Mouse (Mus musculus) intestine, postnatal 0 days (tissue): ENCODE data around the gene 2700081O15Rik. TPM values are rescaled to one million over a fixed set of nuclear protein-coding genes. Genes with fewer than 3 reads are reported as not detected.
"Not testable (repeated sequence)": the region's sequence is repeated elsewhere in the genome, so short reads cannot be mapped to it uniquely, and the experiment has no call there.

ENCODE experiments used
- ATAC-seq: fragments of 200-750 bp; cut with Nextera tagmentation; 2 replicates; pipeline ENCODE4 v1.8.0; 2017; ENCODE audit warnings: mild to moderate bottlenecking, moderate TSS enrichment, moderate library complexity
- H3K27ac ChIP-seq: fragments of 300-500 bp; sonication (generic); 2 replicates; pipeline ENCODE4 v1.5.1; 2014; ENCODE audit warnings: mild to moderate bottlenecking, low read depth, low read length, moderate library complexity
- H3K27me3 ChIP-seq: fragments of 300-500 bp; sonication (generic); replicated peaks from 2 replicates; pipeline ENCODE4 v1.6.1; 2014; ENCODE audit warnings: low read length, mixed read lengths; ENCODE audit not compliant: control insufficient read depth, insufficient read depth
- H3K36me3 ChIP-seq: fragments of 300-500 bp; sonication (generic); 2 replicates; pipeline ENCODE4 v1.6.1; 2014; ENCODE audit warnings: mild to moderate bottlenecking, moderate library complexity; ENCODE audit not compliant: control insufficient read depth, insufficient read depth
- H3K4me1 ChIP-seq: fragments of 300-500 bp; sonication (generic); replicated peaks from 2 replicates; pipeline ENCODE4 v1.6.1; 2014; ENCODE audit warnings: antibody characterized with exemption, low read length, mixed read lengths; ENCODE audit not compliant: control insufficient read depth, insufficient read depth
- H3K4me2 ChIP-seq: fragments of 300-500 bp; sonication (generic); replicated peaks from 2 replicates; pipeline ENCODE4 v1.6.1; 2014; ENCODE audit warnings: low read depth, mild to moderate bottlenecking, moderate library complexity
- H3K4me3 ChIP-seq: fragments of 300-500 bp; sonication (generic); 2 replicates; pipeline ENCODE4 v1.5.1; 2014; ENCODE audit warnings: low read depth, low read length
- H3K9ac ChIP-seq: fragments of 300-500 bp; sonication (generic); 2 replicates; pipeline ENCODE4 v1.6.1; 2014; ENCODE audit warnings: mild to moderate bottlenecking, low read depth, low read length
- H3K9me3 ChIP-seq: fragments of 300-500 bp; sonication (generic); 2 replicates; pipeline ENCODE4 v1.6.1; 2016; ENCODE audit warnings: mixed run types; ENCODE audit not compliant: control insufficient read depth
- CTCF ChIP-seq: sonication (generic); IDR thresholded peaks from 2 replicates; pipeline ENCODE4 v1.5.1; 2016; ENCODE audit warnings: low read depth, mild to moderate bottlenecking, control low read depth, antibody characterized with exemption, moderate library complexity
- WGBS: fragments of 180-500 bp; shearing (Covaris S2); extraction: QIAGEN DNeasy Blood & Tissue Kit; methylation state at CpG from one replicate; pipeline ENCODE4 v1.1.7; 2014; 5-methylcytosine and 5-hydroxymethylcytosine counted together
- polyA plus RNA-seq: library from polyadenylated mRNA; unstranded; fragments of >200 nt; fragmentation: Nextera tagmentation; extraction: Ambion mirVana; gene quantifications from 2 replicates; pipeline ENCODE4 v1.2.1, GENCODE M21; 2015

2700081O15Rik gene
- polyA plus RNA-seq, 1 experiment from 2014 or later = 2.7 TPM

DNA sequence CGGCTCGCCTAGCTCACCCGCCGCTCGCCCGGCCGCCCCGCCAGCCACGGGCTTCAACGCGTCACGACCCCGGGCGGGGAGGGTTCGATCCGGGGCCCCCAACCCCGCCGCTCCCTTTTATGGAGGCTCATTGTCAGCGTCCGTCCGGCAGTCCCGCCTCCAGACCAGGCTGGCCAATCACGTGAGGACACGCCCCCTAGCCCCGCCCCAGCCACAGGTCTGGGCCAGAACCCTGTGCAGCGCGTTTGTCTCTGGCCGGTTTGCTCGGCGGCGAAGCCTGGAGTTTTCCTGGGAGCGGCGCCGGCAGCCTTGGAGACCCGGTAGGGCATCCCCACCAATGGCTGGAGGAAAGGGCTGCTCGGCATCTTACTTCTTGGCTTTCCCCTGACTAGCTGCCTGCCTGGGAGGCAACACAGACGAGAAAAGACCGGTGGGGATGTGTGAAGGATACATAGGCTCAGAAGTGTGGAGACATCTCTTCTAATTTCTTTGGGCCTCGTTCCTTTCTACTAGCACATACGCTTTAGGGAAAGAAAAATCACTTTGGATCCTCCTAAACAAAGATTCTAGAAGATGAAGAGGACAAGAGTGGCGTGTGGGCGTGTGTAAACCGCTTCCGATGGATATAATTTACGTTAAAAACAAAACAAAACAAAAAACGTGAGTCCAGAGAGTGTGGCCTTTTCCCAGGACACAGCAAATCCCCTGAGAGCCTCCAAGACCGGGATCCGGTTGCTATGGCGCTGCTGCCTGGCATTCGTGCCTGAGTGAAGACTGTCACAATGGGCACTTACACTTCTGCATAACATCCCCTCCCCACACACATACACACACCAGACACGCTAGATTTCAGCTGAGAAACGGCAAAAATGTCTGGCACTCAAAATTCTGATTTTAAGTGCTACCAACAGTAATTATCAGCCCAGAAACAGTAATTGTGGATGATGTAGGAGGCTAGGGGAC lies 34.2 kb upstream of the 2700081O15Rik start, which contains the start of gene Spindoc:
Spindoc (minus strand) TSS at position 92 of the 963 bp plus-strand sequence.
- Histone ChIP-seq H3K4me1 (no peaks in the 10 kb centered on the region; the same call in 1 of the 2 replicates), H3K4me2 (peak within 1 kb of the TSS; percentile 73), H3K36me3 (no peaks in the 10 kb centered on the region), H3K27me3 (no peaks in the 10 kb centered on the region), H3K9me3 (no peaks in the 10 kb centered on the region), H3K9ac (peak within 1 kb of the TSS; percentile 94), H3K4me3 (peak within 1 kb of the TSS; percentile 75), H3K27ac (peak within 1 kb of the TSS; percentile 78)
- no peak for TF ChIP-seq CTCF
- 2% methylated on average over 48 of the region's 52 CpGs for WGBS
- peak; percentile 98 for ATAC-seq

- Histone ChIP-seq H3K4me2 (no peak overlapping the region), H3K36me3 (no peaks in the 10 kb centered on the region), H3K4me1 (no peaks in the 10 kb centered on the region; the same call in 1 of the 2 replicates), H3K4me3 (no peak overlapping the region), H3K9ac (no peak overlapping the region), H3K27me3 (no peaks in the 10 kb centered on the region), H3K9me3 (peaks cover 6% of the 10 kb centered on the region; the same call in 1 of the 2 replicates), H3K27ac (no peak overlapping the region)
- WGBS = 82% methylated on average over 2 of the region's 2 CpGs
- TF ChIP-seq CTCF = no peak
- ATAC-seq = no peak
Observed at GRCm38 (mm10) chr19:7386042-7386441, 31.4 kb upstream of the 2700081O15Rik start.

- H3K9me3 ChIP-seq = peaks cover 6% of the 10 kb centered on the region; the same call in 1 of the 2 replicates
- WGBS = 71% methylated on average over 6 of the region's 6 CpGs
- no peaks in the 10 kb centered on the region for H3K4me1 ChIP-seq
- no peaks in the 10 kb centered on the region for H3K36me3 ChIP-seq
- no peak for TF ChIP-seq CTCF
- no peak overlapping the region for H3K4me2 ChIP-seq
- H3K4me3 ChIP-seq = no peak overlapping the region
- no peak for ATAC-seq
- no peaks in the 10 kb centered on the region for H3K27me3 ChIP-seq
- no peak overlapping the region for H3K9ac ChIP-seq
- no peak overlapping the region for H3K27ac ChIP-seq
Observed at GRCm38 (mm10) chr19:7388488-7388887, 28.9 kb upstream of the 2700081O15Rik start.

GRCm38 (mm10) chr19:7396867-7397826 lies 20.3 kb upstream of the 2700081O15Rik start:
- H3K27ac ChIP-seq = not testable (repeated sequence)

GRCm38 (mm10) chr19:7398898-7399297 lies 18.5 kb upstream of the 2700081O15Rik start:
- not testable (repeated sequence) for H3K27ac ChIP-seq, H3K4me1 ChIP-seq, H3K4me3 ChIP-seq, H3K27me3 ChIP-seq, ATAC-seq, H3K9ac ChIP-seq, H3K36me3 ChIP-seq, H3K9me3 ChIP-seq
- H3K4me2 ChIP-seq = 0 out of 2 replicates have a peak overlapping the region, but pooled peaks have one; percentile 35
- 37% methylated on average over 24 of the region's 24 CpGs for WGBS

More at GRCm38 (mm10) chr19:7396867-7397826, 20.3 kb upstream of the 2700081O15Rik start:
- H3K9me3 ChIP-seq, H3K4me1 ChIP-seq, H3K9ac ChIP-seq, H3K4me2 ChIP-seq, H3K36me3 ChIP-seq, H3K4me3 ChIP-seq, H3K27me3 ChIP-seq: not testable (repeated sequence)
- WGBS = 56% methylated on average over 9 of the region's 10 CpGs
- ATAC-seq = 0 out of 2 replicates have a peak, but pooled peaks have one; percentile 34
- TF ChIP-seq CTCF = peak; percentile 66

DNA sequence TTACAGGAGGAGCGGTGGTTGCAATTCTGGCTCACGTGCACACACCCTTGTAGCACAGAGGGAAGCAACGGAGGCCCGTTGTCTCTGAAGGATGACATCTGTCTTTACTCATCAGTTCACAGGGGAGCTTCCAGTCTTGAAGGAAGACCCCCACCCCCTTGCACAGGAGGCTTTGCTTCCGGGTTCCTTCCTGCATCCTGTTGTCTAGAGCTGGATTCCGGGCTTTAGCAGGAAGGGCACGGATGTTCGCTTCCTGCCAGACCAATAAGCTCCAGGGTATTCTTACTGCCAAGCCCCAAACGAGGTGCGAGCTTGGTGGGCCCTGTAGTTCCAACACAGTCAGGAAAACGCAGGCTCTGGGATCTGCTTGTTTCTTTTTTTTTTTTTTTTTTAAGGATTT lies 16.8 kb upstream of the 2700081O15Rik start:
- Histone ChIP-seq H3K9me3 (no peaks in the 10 kb centered on the region), H3K9ac (no peak overlapping the region), H3K27me3 (no peaks in the 10 kb centered on the region), H3K36me3 (no peaks in the 10 kb centered on the region), H3K27ac (no peak overlapping the region), H3K4me1 (no peaks in the 10 kb centered on the region), H3K4me2 (no peak overlapping the region), H3K4me3 (no peak overlapping the region)
- ATAC-seq = no peak
- WGBS = 73% methylated on average over 11 of the region's 11 CpGs
- no peak for TF ChIP-seq CTCF
